Mouse (Mus musculus): ENCODE results near the gene Emid1.

DNA sequence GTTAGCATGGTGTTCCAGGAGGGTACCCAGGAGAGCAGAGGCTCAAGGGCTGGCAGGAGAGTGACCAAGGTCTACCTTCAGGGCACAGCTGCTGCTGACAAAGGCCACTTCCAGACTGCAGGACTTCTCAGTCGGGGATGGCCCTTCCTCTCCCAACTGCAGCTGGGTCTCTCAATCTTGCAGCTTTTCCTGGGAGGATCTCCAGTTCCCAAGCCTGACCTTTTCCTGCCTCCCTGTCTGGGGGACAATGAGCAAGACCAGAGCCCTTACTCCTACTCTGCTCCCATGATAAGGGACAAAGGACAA, 41.5 kb upstream of the Emid1 start:
- TF ChIP-seq POLR2A (IDR thresholded peaks at IDR 0.05; ENCODE audit: borderline replicate concordance, control insufficient read depth, low read depth, low read length) (no peak), CTCF (IDR thresholded peaks at IDR 0.05; ENCODE audit: control insufficient read depth, insufficient read depth, low read length) (no peak)
